Mouse (Mus musculus) CH12.LX (cell line): ENCODE measurements around the gene Agap1. TPM values are rescaled to one million over a fixed set of nuclear protein-coding genes. Genes with fewer than 3 reads are reported as not detected.

ENCODE experiments used
- DNase-seq: peaks from one replicate; pipeline ENCODE4 v3.0.0-alpha.2; 2013; ENCODE audit errors: extremely low read depth
- H3K27ac ChIP-seq: 2 replicates; pipeline ENCODE4 v1.5.1; 2012; ENCODE audit warnings: low read depth, mild to moderate bottlenecking, control low read depth, moderate library complexity; ENCODE audit not compliant: insufficient read depth
- H3K27me3 ChIP-seq: replicated peaks from 2 replicates; pipeline ENCODE3; 2012; ENCODE audit warnings: inconsistent platforms
- H3K36me3 ChIP-seq, 2 experiments: replicated peaks in 1 of 2; 2 replicates each; pipeline versions ENCODE3 to v1.6.1; 2012; ENCODE audit warnings: inconsistent platforms in 1 of 2, low read length in 1 of 2, mild to moderate bottlenecking in 1 of 2, mixed read lengths in 1 of 2, moderate library complexity in 1 of 2; ENCODE audit not compliant: control insufficient read depth in 1 of 2, insufficient read depth in 1 of 2
- H3K4me1 ChIP-seq, 2 experiments: 2 replicates each; pipeline ENCODE4 v1.6.1; 2012; ENCODE audit warnings: inconsistent platforms in 1 of 2, moderate library complexity in 1 of 2; ENCODE audit not compliant: insufficient read depth in 2 of 2, control insufficient read depth in 1 of 2
- H3K4me2 ChIP-seq: 2 replicates; pipeline ENCODE4 v1.6.1; 2012; ENCODE audit warnings: low read depth, mild to moderate bottlenecking, control low read depth; ENCODE audit not compliant: poor library complexity, insufficient read depth, severe bottlenecking
- H3K4me3 ChIP-seq, 3 experiments: fragments of 150-350 bp in 1 of 3; sonication (generic) in 1 of 3; replicated peaks in 1 of 3; 2 replicates each; pipeline versions ENCODE3 to v1.5.1; 2011 to 2012; ENCODE audit warnings: low read depth in 2 of 3, low read length in 2 of 3, mild to moderate bottlenecking in 2 of 3, moderate library complexity in 2 of 3, control low read depth in 1 of 3, improper control_type of control experiment in 1 of 3, inconsistent platforms in 1 of 3, mixed read lengths in 1 of 3; ENCODE audit not compliant: poor library complexity in 1 of 3
- H3K79me2 ChIP-seq: replicated peaks from 2 replicates; pipeline ENCODE4 v1.6.1; 2012; ENCODE audit warnings: mild to moderate bottlenecking, moderate library complexity; ENCODE audit not compliant: control insufficient read depth, poor library complexity, insufficient read depth, severe bottlenecking; ENCODE audit errors: extremely low read depth
- H3K9ac ChIP-seq: 2 replicates; pipeline ENCODE4 v1.6.1; 2012; ENCODE audit warnings: low read depth, mild to moderate bottlenecking, control low read depth, moderate library complexity; ENCODE audit not compliant: insufficient read depth
- H3K9me3 ChIP-seq: replicated peaks from 2 replicates; pipeline ENCODE3; 2012; ENCODE audit warnings: low read length, inconsistent platforms, mixed read lengths
- BHLHE40 ChIP-seq: IDR thresholded peaks from 2 replicates; pipeline ENCODE4 v1.6.1; 2011; ENCODE audit warnings: mild to moderate bottlenecking, low read depth, low read length, improper control_type of control experiment
- ETS1 ChIP-seq: conservative IDR thresholded peaks from 2 replicates; pipeline ENCODE4 v1.6.1; 2012; ENCODE audit warnings: low read depth, mild to moderate bottlenecking, inconsistent platforms, low read length, improper control_type of control experiment, moderate library complexity
- HCFC1 ChIP-seq: IDR thresholded peaks from 2 replicates; pipeline ENCODE4 v1.6.1; 2012; ENCODE audit warnings: low read depth, mild to moderate bottlenecking, inconsistent platforms, low read length, improper control_type of control experiment
- JUN ChIP-seq: IDR thresholded peaks from 2 replicates; pipeline ENCODE4 v1.6.1; 2011; ENCODE audit warnings: low read depth, mild to moderate bottlenecking, low read length, improper control_type of control experiment, moderate library complexity; ENCODE audit not compliant: insufficient read depth
- MAFK ChIP-seq: IDR thresholded peaks from 2 replicates; pipeline ENCODE4 v1.6.1; 2011; ENCODE audit warnings: low read length, improper control_type of control experiment; ENCODE audit not compliant: insufficient replicate concordance
- MYC ChIP-seq: IDR thresholded peaks from 2 replicates; pipeline ENCODE4 v1.6.1; 2011; ENCODE audit warnings: low read depth, mild to moderate bottlenecking, improper control_type of control experiment, low read length
- NRF1 ChIP-seq: IDR thresholded peaks from 2 replicates; pipeline ENCODE4 v1.6.1; 2014; ENCODE audit warnings: low read depth, mild to moderate bottlenecking, inconsistent platforms, low read length, improper control_type of control experiment, moderate library complexity
- PAX5 ChIP-seq: IDR thresholded peaks from 2 replicates; pipeline ENCODE4 v1.6.1; 2012; ENCODE audit warnings: low read length, inconsistent platforms, mixed read lengths
- RCOR1 ChIP-seq: conservative IDR thresholded peaks from 2 replicates; pipeline ENCODE4 v1.6.1; 2012; ENCODE audit warnings: low read depth, mild to moderate bottlenecking, inconsistent platforms, low read length, improper control_type of control experiment
- SIN3A ChIP-seq: IDR thresholded peaks from 2 replicates; pipeline ENCODE4 v1.6.1; 2012; ENCODE audit warnings: low read length, improper control_type of control experiment, inconsistent platforms
- TCF12 ChIP-seq: IDR thresholded peaks from 2 replicates; pipeline ENCODE4 v1.6.1; 2014; ENCODE audit warnings: low read depth, mild to moderate bottlenecking, inconsistent platforms, low read length, improper control_type of control experiment
- ZKSCAN1 ChIP-seq: IDR thresholded peaks from 2 replicates; pipeline ENCODE4 v1.6.1; 2012; ENCODE audit warnings: low read depth, inconsistent platforms, low read length, improper control_type of control experiment, borderline replicate concordance
- ZMIZ1 ChIP-seq: IDR thresholded peaks from 2 replicates; pipeline ENCODE4 v1.6.1; 2012; ENCODE audit warnings: low read depth, mild to moderate bottlenecking, inconsistent platforms, low read length, improper control_type of control experiment
- dilution Hi-C: fragments of 300-500 bp; cut with MboI; formaldehyde crosslinking; loops from 2 replicates; pipeline ENCODE4 v1.14.3; 2020; ENCODE audit warnings: low sequenced_read_pairs; ENCODE audit not compliant: extremely low pct_unique_long_range_greater_than_20kb, extremely low pct_ligation_motif_present
- in situ Hi-C: fragments of 300-500 bp; cut with MboI; formaldehyde crosslinking; loops from 3 replicates; pipeline ENCODE4 v1.14.3; 2019; ENCODE audit warnings: low sequenced_read_pairs, low pct_ligation_motif_present, low pct_unique_long_range_greater_than_20kb, mixed read lengths
- polyA plus RNA-seq: library from polyadenylated mRNA; unstranded; fragments of >175 nt; gene quantifications from 2 replicates; pipeline ENCODE4 v1.2.1, GENCODE M21; 2012; ENCODE audit warnings: low read depth; ENCODE audit not compliant: insufficient read length
- total RNA-seq, 2 experiments: library from RNA; depleted of rRNA; stranded (reverse); fragments of 300-350 nt in 1 of 2; fragments of >200 nt in 1 of 2; gene quantifications; 2 replicates each; pipeline ENCODE4 v1.2.3; 2012 to 2014

Gene Agap1
- total and polyA plus RNA-seq, 3 experiments, result not detected

DNA sequence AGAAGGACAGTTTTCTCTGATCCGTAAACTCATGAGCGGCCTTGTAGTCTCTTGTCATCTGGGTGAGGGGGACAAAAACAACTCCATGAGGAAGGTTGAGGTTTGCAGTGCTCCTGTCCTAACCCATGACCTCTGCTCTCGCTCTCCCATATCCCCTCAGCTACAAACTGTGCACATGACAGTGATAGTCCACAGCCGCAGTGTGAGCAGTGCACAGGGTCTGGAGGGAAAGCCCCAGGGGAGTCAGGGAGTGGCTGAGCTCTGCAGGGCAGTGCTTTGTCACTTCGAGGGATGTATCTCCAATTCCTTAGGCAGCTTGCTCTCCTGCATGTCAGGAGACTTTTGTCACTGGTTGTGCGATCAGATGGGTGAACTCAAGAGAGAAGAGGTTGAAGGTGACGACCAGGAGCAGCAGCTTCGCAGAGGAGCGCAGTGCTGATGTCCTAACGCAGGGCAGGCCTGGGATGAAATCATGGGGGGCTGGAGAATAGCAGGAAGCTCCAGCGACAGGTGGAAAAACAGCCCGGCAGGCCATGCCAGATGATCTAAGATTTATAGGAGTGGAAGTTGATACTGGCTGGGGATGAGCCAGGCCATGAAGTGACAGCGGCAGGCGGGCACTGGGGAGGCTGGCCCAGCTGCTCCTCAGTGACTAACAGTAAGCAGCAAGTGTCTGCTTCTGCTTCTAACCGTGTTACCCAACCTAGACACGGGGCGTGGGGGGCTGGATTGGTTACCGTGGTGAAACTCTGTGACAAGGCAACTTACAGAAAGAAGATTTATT lies 83.7 kb downstream of the Agap1 start:
- Histone ChIP-seq H3K4me3 (no peak overlapping the region), H3K4me2 (no peak overlapping the region), H3K27ac (no peak overlapping the region), H3K79me2 (no peaks in the 10 kb centered on the region), H3K9me3 (peaks cover 96% of the 10 kb centered on the region), H3K27me3 (no peaks in the 10 kb centered on the region), H3K4me1 (no peaks in the 10 kb centered on the region), H3K36me3 (no peaks in the 10 kb centered on the region), H3K9ac (no peak overlapping the region)
- in situ Hi-C loops, result no loop called here
- TF ChIP-seq ZMIZ1, result no peak
- no peak for TF ChIP-seq MYC
- no peak for TF ChIP-seq ETS1
- no peak for DNase-seq
- dilution Hi-C loops, result no loop called here

DNA sequence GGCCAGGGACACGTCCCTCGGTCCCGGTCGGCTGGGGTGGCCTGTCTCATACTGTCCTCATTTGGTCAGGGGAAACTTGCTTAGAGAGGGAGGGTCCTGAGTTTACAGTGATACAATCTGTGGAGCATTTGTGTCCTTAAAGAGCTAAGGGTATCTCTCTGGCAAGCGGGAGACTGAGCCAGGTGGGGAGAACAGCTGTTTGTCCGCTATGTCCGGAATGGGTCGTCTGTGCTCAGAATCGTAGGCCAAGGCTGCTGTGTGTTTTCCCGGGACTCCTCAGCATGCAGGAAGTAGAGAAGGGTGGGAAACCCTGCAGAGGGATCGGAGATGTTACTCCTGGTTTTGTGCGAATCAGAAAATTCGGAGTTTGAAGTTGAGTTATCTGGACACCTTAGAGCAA lies 84.5 kb downstream of the Agap1 start:
- H3K36me3 ChIP-seq, result no peaks in the 10 kb centered on the region
- H3K9ac ChIP-seq, result no peak overlapping the region
- peaks cover 96% of the 10 kb centered on the region for H3K9me3 ChIP-seq
- no peak overlapping the region for H3K27ac ChIP-seq
- H3K4me2 ChIP-seq, result no peak overlapping the region
- dilution Hi-C loops (no loop called here), in situ Hi-C loops (no loop called here)
- TF ChIP-seq MAFK (no peak), NRF1 (no peak), PAX5 (no peak), SIN3A (no peak), BHLHE40 (no peak), ZKSCAN1 (no peak)
- no peaks in the 10 kb centered on the region for H3K79me2 ChIP-seq
- DNase-seq, result no peak
- H3K4me3 ChIP-seq, result no peak overlapping the region
- H3K27me3 ChIP-seq, result no peaks in the 10 kb centered on the region
- H3K4me1 ChIP-seq, result no peaks in the 10 kb centered on the region

DNA sequence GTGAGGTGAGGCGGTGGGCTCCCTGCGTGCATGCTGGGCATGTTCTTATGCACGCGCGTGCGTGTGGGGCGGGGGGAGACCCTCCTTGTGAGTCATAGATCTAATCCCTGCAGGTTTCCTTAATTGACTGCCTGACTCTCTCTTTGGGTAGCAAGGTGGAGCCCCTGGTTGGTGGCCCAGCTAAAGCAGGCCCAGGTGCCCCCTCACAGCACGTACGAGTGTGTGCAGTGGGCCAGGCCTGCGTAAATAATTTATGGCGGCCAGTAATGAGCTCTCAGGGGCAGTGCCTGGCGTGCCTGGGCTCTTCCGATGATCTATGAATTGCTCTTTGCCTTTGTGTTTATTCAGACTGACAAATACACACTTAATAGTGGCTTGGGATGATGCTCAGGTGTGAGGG lies 86.5 kb downstream of the Agap1 start:
- no peak overlapping the region for H3K9ac ChIP-seq
- H3K36me3 ChIP-seq, result no peaks in the 10 kb centered on the region
- no peaks in the 10 kb centered on the region for H3K79me2 ChIP-seq
- H3K27ac ChIP-seq, result no peak overlapping the region
- H3K4me3 ChIP-seq, result no peak overlapping the region
- no peak for DNase-seq
- TF ChIP-seq JUN, result no peak
- TF ChIP-seq NRF1, result no peak
- no peak for TF ChIP-seq RCOR1
- no peak for TF ChIP-seq TCF12
- no peak for TF ChIP-seq HCFC1
- TF ChIP-seq, all 38 proteins: peak for 0
- Histone ChIP-seq H3K4me1 (no peaks in the 10 kb centered on the region), H3K27me3 (no peaks in the 10 kb centered on the region), H3K4me2 (no peak overlapping the region), H3K9me3 (peaks cover 90% of the 10 kb centered on the region)
- in situ Hi-C loops (no loop called here), dilution Hi-C loops (no loop called here)
